Mouse (Mus musculus): ENCODE measurements around the gene Tex2.

Tex2 gene

DNA sequence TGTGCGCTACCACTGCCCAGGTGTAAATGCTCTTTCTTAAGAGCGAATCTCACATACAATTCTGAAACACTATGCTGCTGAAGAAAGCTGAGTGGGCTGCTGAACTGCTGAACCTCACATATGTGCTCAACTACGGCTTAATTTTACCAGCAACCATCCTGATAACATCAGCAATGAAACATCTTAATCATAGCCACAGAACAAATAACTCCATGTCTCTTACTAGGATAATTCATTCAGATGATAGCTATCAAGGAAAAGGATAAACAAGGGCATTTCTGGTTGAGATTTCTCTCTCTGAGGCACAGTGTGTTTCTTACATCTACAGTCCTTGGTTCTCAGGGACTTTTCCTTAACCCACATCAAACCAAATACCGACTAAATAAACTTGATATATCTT lies 128.3 kb downstream of the Tex2 start:
- DNase-seq (ENCODE audit: low spot score) = no peak

DNA sequence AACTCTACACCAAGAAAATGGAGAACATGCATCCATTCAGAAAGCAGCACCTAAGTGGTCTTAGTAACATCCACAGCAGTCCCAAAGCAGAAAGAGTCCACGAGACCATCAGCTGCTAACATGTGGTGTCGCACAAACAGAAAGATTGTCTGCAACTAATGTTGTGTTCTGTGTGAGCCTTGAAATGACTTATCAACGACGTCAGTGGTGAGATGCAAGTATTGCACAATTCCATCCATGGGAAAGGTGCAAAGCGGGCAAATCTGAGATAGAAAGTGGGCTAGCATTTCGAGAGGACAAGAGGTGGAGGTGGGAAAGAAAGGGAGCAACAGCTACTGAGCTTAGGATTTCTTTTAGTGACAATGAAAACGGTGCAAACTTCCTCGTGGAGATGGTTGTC lies 130.4 kb downstream of the Tex2 start:
- no peak for DNase-seq (ENCODE audit: low spot score)

DNA sequence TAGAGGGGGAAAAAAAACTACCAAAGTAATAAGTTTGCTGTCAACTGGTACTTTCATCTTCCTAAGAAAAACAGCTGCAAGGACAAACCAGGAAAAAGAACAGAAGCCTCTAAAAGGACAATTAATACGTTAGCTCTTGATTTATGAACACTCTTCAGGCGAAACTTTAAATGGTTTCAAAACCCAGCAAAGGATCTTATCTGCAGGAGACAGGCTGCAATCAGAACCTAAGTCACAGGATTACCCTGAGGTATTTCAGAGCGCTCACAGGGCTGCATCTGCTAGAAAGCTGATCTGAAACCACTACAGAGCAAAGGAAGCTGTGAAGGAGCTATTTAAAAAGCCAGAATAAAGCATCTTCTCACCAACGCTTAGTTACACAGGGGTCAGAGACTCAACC lies 131.6 kb downstream of the Tex2 start:
- DNase-seq (ENCODE audit: low spot score) = no peak

DNA sequence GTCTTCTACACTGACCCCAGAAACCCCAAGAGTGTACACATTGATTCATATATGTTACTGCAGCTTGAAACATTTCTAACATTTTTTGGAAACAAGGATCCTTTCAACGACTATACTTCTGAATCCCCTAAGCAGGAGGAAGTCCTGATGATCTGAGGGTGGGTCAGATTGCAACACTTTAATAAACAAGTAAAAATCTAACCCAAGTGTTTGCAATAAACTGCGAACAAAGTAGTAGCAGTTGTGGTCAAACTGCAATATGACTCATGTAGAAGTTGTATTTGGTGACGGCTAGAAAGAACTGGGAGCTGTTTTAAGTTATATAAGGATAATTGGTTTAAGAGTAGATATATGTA lies 132.7 kb downstream of the Tex2 start:
- DNase-seq (ENCODE audit: low spot score) = no peak

DNA sequence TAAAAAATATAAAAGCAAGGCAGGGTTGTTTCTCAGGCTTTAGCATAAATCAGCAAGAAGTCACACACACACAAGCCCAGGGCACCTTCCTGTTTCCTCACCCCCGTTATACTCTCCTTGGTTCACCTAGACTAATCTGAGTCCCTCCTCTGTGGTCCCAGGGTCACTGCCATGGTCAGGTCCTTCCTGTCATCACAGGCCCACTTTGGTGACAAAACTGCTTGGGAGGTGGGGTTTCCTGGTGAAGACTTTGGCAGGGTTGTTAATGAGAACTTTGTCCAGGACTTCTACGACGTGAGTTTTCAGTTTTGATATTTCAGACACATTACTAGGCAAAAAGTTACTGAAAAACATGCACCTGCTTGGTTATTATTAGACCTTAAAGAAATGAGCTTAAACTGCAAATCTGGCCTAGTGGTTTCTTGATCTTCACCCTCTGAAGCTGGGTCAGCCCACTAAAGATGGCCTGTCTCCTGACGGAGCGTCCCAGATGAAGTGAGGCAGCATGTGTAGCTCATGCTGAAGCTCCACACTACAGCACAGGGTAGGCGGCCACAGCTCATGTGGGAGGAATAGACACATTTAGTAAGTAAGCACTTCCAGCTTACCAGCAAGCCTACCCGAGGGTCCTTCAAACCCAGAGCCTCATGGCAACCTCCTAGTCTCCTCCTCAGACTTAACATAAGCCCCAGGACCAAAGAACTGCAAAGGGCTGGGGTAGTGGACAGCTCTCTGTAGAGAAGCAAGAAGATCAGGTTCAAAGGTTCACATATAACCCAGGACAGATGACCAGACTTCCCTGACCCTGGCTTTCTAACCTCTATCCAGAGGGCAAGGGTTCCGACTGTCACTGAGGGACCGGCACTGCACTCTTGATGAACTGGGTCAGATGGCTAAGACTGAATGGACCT lies 133.3 kb downstream of the Tex2 start:
- no peak for DNase-seq (ENCODE audit: low spot score)

DNA sequence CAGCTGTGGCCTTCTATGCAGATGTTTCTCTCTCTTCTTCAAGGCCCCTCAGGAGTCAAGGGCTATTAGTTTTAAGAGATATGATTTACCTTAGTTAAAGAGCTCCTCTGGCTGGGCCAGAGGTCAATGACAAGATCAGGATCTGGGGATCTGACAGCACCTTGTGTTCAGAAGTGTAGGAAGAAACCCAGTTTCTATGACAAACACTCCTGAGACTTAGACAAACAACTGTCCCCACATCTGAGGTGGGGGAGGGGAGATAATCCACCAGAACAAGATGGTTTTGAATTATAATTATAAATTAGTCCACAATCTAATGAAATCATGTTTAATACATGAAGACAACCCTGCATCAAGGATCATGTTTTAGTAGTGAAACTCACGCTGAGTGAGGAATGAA lies 134.5 kb downstream of the Tex2 start:
- no peak for DNase-seq (ENCODE audit: low spot score)

DNA sequence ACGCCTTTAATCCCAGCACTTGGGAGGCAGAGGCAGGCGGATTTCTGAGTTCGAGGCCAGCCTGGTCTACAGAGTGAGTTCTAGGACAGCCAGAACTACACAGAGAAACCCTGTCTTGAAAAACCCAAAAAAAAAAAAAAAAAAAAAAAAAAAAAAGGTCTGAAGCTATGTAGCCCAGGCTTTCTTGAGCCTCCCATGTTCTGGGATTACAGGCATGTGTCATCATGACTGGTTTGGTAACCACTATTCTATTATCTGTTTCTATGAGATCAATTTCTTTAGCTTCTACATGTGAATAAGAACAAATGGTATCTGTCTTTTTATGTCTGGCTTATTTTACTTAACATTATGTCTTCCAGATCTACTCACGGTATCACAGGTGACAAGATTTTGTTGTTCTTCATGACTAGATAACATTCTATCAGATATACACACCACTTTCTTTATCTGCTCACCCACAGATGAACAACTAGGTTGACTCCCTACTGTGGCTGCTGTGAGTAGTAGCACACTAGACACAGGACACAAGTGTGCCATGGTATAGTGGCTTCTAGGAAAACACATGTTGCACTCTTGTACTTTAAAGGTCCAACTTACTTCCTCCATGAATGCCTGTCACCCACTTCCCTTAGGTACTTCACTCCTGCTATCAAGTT lies 135.6 kb downstream of the Tex2 start:
- DNase-seq (ENCODE audit: low spot score) = no peak

DNA sequence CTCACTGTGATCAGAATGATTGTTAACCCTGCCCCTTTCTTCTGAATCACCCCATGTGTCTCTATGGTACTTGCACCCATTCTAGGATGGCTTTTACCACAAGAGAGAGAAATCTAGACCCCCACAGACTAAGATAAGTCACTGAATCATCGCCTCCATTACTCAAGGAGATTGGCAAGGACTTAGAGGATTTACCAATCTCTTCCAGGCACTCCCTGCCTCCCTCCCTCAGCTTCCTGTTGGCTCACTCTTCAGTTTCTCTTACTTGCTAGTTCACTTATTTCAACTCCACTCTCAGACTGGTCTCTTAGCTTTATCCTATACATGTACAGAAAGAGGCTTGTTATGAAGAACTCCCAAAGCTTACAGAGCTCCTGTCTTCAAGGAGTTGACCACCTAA lies 137.9 kb downstream of the Tex2 start:
- no peak for DNase-seq (ENCODE audit: low spot score)

DNA sequence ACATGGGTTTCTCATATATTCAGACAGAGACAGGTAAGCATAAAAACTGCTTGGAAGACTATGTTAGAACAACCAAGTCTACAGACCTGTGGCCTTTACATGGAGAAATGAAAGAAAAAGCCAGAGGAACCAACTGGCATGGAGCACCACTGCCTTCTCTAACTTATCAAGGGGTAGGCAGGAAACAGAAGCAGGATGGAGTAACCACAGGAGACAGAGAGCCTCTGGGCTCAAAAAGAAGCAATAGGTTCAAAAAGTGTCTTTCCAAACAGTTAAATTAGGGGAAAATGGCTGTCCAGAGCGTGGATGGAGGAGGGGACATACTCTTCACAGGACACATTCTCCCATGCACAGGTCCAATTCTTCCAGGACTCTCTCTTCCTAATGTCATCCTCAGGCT lies 141.6 kb downstream of the Tex2 start:
- no peak for DNase-seq (ENCODE audit: low spot score)

DNA sequence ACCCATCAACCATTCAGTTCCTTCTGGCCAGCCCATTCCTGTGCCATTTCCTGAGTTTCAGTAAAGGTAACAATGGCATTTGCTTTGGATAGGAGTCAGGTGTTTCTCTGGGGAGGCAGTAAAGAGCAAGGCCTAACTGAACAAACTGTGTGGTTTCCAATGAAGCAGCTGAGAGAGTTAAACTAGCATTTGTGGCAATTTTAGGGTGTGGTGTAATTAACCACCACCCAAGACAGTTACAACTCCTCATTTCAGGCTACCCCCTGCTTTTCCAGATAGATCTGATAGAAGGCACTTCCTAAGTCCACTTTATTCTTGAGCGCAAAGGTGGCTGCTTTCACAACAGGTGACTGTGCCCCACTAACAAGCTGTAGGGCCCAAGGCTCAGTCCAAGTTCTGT lies 144.7 kb downstream of the Tex2 start:
- no peak for DNase-seq (ENCODE audit: low spot score)

DNA sequence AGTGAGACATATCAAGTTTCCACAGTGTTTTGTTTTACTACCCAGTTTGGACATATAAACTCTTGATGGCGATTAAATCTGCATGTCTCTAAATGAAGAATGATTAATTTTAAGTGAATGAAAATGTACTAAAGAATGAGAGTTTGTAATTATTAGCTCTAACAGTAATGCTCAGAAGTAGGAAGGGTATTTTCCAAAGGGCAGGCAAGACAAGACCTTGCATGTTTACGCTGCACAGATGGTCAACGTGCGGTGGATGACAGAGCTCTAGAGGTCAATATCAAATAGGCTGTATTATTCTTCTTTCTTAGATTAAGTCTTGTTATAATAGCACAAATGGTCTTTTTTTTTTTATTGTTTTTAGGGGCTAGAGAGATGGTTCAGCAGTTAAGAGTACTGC lies 147.3 kb downstream of the Tex2 start:
- DNase-seq (ENCODE audit: low spot score) = no peak

DNA sequence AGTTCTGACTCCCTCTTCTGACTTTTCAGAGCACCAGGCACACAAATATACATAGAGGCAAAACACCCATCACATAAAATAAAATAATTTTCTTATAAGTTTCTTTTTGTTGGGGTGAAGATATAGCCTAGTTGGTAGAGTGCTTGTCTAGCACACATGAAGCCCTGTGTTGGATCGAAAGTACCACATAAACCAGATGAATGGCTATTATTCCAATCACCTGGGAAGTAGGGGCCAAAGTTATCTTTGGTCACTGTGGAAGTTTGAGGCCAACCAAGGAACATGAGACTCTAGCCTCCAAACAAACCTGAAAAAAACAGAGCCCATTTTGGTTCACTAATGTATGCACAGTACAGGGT lies 147.7 kb downstream of the Tex2 start:
- no peak for DNase-seq (ENCODE audit: low spot score)

DNA sequence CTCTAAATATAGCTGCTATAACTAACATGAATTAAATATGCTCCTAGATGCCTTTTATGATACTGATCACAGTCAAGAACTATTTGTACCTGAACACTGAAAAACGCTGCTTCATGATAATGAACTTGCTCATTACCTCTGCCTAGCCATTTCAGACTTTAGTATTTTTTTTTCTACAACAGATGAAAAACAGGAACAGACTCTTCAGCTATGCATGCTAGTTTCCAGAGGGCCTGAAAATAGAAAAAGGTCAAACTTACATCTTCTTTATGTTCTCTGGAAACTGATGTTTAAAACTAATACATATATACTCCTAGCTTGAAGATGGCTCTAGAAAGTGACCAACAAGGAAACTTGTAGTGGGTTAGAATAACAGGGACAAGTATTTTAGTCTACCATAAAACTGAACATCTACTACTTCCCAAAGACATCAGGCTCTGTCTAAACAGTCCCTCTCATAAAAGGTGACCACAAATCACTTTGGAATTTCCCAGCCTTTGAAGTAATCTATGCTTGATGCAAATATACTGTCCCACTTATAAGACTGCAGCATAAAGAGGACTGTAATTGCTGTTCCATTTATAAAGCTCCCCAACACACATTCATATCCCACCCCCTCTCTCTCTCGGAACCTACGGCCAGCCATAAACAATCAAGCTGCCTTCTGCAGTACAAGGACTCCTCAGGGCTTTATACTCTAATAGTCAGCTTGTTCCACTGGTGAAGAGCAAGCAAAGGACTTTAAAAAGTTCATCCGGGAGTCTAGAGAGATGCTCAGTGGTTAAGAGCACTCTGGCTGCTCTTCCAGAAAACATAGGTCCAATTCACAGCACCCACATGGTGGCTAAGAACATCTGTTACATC lies 148.3 kb downstream of the Tex2 start:
- no peak for DNase-seq (ENCODE audit: low spot score)

DNA sequence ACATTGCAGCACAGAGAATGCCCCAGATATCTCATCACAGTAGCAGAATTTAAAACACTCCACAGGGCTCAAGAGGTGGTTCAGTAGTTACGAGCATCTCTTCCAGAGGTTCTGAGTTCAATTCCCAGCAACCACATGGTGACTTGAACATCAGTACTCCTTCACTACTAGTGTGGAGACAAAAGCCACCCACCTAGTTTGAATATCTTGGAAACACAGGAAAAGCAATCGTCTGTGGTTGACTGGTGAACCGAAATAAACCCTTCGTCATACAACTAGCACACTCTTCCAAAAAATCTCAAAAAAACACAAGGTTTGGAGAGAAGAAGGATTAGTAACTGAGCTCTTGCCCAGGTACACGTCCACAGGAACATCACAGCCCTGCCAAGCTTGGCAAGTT lies 149.4 kb downstream of the Tex2 start:
- DNase-seq (ENCODE audit: low spot score) = no peak

DNA sequence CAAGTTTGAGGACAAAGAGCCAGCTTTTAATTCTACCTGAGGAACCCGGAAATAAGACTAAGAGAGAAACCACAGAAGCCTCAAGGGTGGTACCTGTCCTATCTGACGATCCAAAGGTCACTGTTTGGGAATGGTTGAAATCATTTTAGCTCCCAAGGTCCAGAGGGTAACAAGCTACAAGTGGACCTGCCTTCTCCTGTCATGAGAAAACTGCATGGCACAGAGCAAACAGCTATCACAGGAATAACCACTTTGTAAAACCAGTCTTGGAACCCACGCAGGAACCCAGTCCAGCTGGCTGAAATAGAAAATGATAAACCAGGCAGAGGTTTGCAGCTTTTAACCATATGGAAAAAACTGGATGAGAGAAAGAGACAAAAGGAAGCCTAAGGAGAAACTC lies 150.9 kb downstream of the Tex2 start:
- no peak for DNase-seq (ENCODE audit: low spot score)

DNA sequence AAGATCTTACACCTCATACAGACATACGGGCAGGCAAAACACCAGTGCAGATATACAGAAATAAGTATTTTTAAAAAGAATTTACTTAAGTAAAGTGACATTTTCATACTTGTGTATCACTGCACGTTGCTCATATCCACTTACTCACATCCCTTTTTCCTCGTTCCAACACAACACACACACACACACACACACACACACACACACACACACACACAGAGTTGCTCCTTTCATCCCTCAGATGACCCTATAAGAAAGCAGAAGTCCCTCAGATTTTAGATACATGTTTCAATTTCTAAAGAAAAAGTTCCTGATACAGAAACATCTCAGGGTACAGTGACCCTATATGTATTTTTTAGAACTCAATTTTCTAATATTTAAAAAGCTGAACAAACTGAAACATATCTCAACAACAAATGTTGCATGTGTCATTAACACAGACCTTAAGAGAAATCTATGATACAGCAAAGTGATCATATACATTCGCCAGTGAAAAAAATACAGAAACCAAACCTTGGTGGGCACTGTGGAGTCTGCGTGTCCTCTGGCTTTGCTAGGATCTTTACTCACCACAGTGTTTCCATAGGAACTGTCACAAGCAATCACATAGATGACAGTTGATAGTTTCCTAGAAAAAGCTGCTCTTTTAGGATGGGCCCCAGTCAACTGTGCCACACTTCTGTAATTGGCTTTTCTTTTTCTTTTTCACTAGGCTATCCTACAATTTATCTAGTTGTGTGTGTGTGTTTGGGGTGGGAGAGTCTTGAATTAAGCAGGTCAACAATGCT lies 151.9 kb downstream of the Tex2 start:
- DNase-seq (ENCODE audit: low spot score) = no peak

DNA sequence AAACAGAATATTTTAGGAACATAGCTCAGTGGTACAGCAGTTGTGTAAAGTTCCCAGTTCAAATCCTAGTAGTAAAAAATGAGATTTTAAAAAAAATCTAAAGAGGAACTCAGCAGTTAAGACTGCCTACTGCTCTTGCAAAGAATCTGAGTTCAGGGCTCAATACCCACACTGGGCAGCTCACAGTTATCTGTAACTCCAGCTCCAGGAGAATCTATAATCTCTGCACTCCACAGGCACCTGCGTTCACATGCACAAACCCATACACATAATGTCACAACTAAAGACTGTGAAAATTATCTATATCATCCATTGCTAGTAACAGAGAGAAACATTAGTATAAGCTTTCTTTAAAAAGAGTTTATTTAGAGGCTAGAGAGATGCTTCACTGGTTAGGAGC lies 152.6 kb downstream of the Tex2 start:
- no peak for DNase-seq (ENCODE audit: low spot score)

DNA sequence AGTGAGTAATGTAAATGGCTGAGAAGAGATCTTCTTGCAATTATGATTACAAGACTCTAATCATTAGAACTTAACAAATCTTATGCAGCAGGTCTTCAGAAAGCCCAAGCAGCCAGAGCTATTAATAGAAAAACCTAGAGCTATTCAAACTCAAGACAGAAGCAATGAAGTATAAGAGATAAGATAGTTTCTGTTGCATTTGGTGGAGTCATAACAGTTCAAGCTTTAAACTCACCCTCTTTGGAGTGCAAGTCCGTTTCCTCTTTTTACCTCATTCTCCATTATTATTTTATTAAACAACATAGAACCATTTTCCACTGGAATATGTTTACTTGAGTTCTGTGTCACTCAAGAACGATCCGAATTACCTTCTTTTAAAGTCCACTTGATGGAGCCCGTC lies 154.7 kb downstream of the Tex2 start:
- no peak for DNase-seq (ENCODE audit: low spot score)

Measured in urinary bladder, postnatal 25 days (tissue).